Mouse (Mus musculus): ENCODE results near the gene Myo1a. TPM values are rescaled to one million over a fixed set of nuclear protein-coding genes. Genes with fewer than 3 reads are reported as not detected.

Myo1a gene
- polyA plus RNA-seq, 1 experiment from 2014 or later, result 0.42 TPM

DNA sequence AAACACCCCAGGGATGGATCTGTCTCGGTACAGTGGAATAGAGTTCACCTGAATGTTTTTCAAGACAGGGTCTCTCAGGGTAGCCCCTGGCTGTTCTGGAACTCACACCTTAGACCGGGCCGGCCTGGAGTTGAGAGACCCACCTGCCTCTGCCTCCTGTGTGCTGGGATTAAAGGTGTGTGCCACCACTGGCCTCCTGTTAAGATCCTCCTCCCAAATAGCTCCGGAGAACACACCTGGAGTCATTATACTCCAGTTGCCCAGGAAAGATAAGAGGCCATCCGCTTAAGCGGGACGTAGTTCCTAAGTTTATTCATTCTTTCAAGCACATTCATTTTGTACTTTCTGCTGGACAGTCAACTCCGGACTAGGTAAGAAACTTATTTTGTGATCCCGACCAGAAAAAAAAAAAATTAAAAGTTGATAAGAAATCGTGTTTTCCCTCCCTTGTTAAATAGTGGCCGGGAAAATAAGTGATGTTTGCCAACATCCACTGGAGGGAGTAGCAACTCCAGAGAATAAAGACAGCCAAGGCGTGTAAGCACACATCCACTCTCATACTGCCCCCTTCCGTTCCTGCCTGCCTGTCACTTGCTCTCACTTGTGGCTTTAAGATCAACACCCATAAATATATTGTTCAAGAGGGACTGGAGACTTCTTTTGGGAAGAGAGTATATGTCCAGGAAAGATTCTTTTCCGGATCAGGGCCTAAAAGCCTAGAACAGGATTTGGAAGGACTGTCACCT lies 27.2 kb upstream of the Myo1a start:
- ATAC-seq (ENCODE audit: low FRiP score, low read depth), result no peak
- H3K27ac ChIP-seq, result peak overlapping the region; percentile 75
- no peaks in the 10 kb centered on the region for H3K9me3 ChIP-seq
- H3K4me2 ChIP-seq (replicated peaks), result peak overlapping the region; percentile 92
- 9% methylated on average over 14 of the region's 14 CpGs for WGBS
- no peaks in the 10 kb centered on the region for H3K27me3 ChIP-seq
- peaks cover 11% of the 10 kb centered on the region for H3K4me1 ChIP-seq
- H3K36me3 ChIP-seq, result no peaks in the 10 kb centered on the region
- H3K4me3 ChIP-seq, result peak overlapping the region; percentile 84
- H3K9ac ChIP-seq, result peak overlapping the region; percentile 79

DNA sequence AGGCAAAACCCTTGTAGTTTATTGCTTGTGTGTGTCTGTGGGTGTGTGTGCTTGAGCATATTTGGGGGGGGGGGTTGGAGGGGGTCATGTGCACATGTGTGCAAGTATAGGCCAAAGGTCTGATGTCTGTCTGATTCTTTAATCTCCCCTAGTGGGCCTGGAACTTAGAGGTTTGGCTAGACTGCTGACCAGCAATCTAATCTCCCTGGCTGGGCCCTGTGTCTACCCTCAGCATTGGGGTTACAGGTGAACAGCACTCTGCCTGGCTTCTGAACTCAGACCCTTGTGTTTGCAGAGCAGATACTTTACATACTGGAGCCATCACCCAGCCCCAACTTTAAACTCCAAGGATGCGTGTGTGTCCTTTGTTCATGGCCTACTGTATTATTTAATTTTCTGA lies 25.8 kb upstream of the Myo1a start:
- 89% methylated on average over 1 of the region's 1 CpGs for WGBS
- Histone ChIP-seq H3K4me3 (no peak overlapping the region), H3K27ac (no peak overlapping the region), H3K36me3 (no peaks in the 10 kb centered on the region), H3K9me3 (no peaks in the 10 kb centered on the region), H3K27me3 (no peaks in the 10 kb centered on the region), H3K4me1 (peaks cover 11% of the 10 kb centered on the region), H3K4me2 (replicated peaks) (no peak overlapping the region), H3K9ac (no peak overlapping the region)
- no peak for ATAC-seq (ENCODE audit: low FRiP score, low read depth)

DNA sequence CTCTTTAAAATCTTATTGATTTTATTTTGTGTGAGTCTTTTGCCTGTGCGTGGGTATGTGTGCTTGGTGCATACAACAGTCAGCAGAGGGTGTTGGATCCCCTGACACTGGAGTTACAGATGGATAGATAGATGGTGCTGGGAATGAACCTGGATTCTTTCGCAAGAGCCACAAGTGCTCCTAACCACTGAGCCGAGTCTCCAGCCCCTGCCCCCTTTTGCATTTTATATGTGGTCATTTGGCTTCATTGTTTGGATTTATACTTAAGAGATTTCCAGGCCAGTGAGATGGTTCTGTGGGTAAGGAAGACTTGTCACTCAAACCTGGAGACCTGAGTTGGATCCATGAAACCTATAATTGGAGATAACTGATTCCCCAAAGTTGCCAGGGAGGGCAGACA lies 25.1 kb upstream of the Myo1a start:
- Histone ChIP-seq H3K27ac (no peak overlapping the region), H3K4me1 (peaks cover 11% of the 10 kb centered on the region), H3K9me3 (no peaks in the 10 kb centered on the region), H3K4me2 (replicated peaks) (no peak overlapping the region), H3K27me3 (no peaks in the 10 kb centered on the region), H3K36me3 (no peaks in the 10 kb centered on the region), H3K9ac (no peak overlapping the region), H3K4me3 (no peak overlapping the region)
- no peak for ATAC-seq (ENCODE audit: low FRiP score, low read depth)
- WGBS, result 87% methylated on average over 3 of the region's 3 CpGs

DNA sequence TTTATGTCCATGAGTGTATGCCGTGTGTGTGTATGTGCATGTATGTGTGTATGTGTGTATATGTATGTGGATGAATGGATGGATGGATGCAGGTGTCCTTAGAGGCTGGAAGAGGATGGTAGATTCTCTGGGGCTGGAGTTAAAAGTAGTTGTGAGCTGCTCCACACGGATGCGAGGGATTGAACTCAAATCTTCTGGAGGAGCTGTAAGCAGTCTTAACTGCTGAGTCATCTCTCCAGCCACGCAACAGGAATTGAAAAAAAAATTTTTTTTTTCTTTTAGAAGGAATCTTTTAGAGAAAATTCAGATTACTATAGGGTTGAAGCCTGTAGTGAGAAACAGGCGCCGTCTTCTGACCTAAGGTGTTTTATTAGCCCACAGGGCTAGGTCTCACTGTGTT lies 22.1 kb upstream of the Myo1a start:
- Histone ChIP-seq H3K36me3 (no peaks in the 10 kb centered on the region), H3K27ac (no peak overlapping the region), H3K27me3 (no peaks in the 10 kb centered on the region), H3K9me3 (no peaks in the 10 kb centered on the region), H3K9ac (no peak overlapping the region), H3K4me1 (peaks cover 5% of the 10 kb centered on the region; the same call in 1 of the 2 replicates), H3K4me2 (replicated peaks) (no peak overlapping the region), H3K4me3 (no peak overlapping the region)
- WGBS, result 75% methylated on average over 6 of the region's 6 CpGs
- ATAC-seq (ENCODE audit: low FRiP score, low read depth), result no peak

DNA sequence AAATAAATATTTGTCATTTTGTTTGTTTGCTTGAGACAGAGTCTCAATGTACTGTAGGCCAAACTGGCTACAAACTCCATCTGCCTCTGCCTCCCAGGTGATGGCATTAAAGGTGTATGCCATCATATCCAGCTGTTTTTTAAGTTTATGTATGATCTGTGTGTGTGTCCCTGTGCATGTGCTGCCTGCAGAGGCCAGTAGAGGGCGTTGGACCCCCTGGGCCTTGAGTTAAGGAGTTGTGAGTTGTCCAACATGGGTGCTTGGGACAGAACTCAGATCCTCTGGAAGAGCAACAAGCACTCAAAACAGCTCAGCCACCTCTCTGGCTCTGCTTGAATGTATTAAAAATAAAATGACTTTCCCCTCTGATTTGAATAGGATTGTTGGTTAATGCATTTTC lies 13.9 kb upstream of the Myo1a start:
- peaks cover 59% of the 10 kb centered on the region for H3K36me3 ChIP-seq
- 29% methylated on average over 1 of the region's 1 CpGs for whole genome bisulfite sequencing

DNA sequence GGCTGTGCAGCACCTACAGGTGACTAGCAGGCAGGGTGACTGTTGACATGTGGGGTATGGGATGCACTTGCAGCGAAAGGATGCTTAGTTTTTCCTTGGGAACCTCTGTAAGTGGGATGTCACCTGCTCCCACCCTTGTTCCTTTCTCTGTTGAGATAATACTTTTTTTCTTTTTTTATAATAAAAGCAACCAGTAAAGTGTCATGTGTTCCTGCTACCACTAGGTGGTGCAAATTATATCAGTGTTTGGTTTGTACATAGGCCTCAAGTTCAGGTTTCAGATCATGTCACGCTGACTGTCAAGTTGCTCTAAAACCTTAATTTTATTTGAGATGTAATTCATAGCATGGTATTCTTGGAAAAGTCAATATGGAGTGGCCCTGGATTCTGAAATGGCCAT lies 10.3 kb upstream of the Myo1a start:
- H3K4me3 ChIP-seq, result no peak overlapping the region
- ATAC-seq (ENCODE audit: low FRiP score, low read depth), result no peak
- no peak overlapping the region for H3K4me2 ChIP-seq (replicated peaks)
- no peaks in the 10 kb centered on the region for H3K9me3 ChIP-seq
- no peaks in the 10 kb centered on the region for H3K4me1 ChIP-seq
- H3K27ac ChIP-seq, result no peak overlapping the region
- no peak overlapping the region for H3K9ac ChIP-seq
- 54% methylated on average over 2 of the region's 2 CpGs for WGBS
- peaks cover 78% of the 10 kb centered on the region for H3K36me3 ChIP-seq
- H3K27me3 ChIP-seq, result no peaks in the 10 kb centered on the region

More for the DNA sequence above, 13.9 kb upstream of the Myo1a start:
- no peak overlapping the region for H3K9ac ChIP-seq
- H3K4me1 ChIP-seq, result no peaks in the 10 kb centered on the region
- H3K9me3 ChIP-seq, result no peaks in the 10 kb centered on the region
- no peak overlapping the region for H3K4me2 ChIP-seq (replicated peaks)
- H3K27ac ChIP-seq, result no peak overlapping the region
- H3K27me3 ChIP-seq, result no peaks in the 10 kb centered on the region
- no peak for ATAC-seq (ENCODE audit: low FRiP score, low read depth)
- H3K4me3 ChIP-seq, result no peak overlapping the region

DNA sequence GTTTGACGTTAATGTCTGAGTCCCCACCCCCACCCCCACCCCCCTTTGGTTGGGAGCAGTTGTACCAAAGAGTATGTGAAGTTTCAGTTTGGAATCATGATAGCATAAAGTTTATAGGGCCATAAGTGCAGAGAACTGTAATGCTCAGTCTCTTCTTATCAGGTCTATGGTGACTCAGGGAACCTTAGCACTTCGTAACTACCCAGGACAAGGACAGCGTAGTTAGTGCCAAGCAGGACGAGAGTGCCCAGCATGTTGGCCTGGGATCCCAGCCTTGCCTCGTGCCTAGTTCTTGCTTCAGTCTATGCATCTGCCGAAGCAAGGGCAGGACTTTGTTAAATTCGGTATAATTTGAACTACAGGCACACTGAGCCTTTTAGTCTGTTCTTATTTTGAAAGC lies 9.2 kb upstream of the Myo1a start:
- H3K9me3 ChIP-seq, result no peaks in the 10 kb centered on the region
- peaks cover 76% of the 10 kb centered on the region for H3K36me3 ChIP-seq
- H3K9ac ChIP-seq, result no peak overlapping the region
- 95% methylated on average over 7 of the region's 7 CpGs for WGBS
- no peak overlapping the region for H3K4me2 ChIP-seq (replicated peaks)
- no peak overlapping the region for H3K4me3 ChIP-seq
- H3K27me3 ChIP-seq, result no peaks in the 10 kb centered on the region
- no peak for ATAC-seq (ENCODE audit: low FRiP score, low read depth)
- H3K27ac ChIP-seq, result no peak overlapping the region
- H3K4me1 ChIP-seq, result no peaks in the 10 kb centered on the region

DNA sequence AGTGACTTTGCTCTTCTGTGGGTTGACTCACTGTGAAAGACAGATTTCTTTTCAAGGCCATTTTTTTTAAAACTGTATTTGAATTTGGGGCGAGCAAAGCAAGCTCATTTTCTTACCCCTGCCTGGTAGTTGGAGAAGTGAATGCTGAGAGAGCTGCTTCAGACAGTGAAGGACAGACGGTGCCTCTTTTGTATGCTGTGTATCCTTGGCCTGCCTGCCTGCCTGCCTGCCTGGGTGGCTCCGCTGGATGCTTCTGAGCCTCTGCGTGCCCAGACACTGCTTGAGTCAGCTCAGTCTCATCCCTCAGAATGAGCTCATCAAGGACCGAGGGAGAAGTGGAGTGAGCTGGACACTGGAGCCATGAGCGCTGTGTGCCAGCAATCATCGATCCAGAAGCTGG lies 6.0 kb upstream of the Myo1a start:
- Histone ChIP-seq H3K27ac (no peak overlapping the region), H3K4me2 (replicated peaks) (no peak overlapping the region), H3K9me3 (no peaks in the 10 kb centered on the region), H3K27me3 (no peaks in the 10 kb centered on the region), H3K4me3 (no peak overlapping the region), H3K36me3 (peaks cover 54% of the 10 kb centered on the region), H3K4me1 (no peaks in the 10 kb centered on the region), H3K9ac (no peak overlapping the region)
- no peak for ATAC-seq (ENCODE audit: low FRiP score, low read depth)
- 89% methylated on average over 7 of the region's 7 CpGs for WGBS

DNA sequence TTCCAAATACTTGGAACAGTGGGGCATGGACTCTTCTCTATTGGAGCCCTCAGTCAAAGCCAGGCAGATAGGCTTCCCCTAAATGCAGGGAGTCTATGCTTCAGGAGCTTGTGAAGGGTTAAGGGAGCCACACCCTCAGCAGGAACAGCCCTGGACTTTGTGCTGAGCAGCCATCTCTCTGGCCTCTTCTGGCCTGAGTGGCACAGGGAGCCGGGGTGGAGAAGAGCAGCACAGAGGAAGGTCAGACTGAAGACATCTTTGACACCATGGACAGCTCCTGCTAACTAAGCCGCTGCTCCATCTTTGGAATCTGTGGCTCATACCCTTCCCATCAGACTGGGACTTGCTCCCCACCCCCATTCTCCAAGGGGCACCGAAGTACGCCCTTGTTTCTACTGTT lies 1.7 kb upstream of the Myo1a start:
- ATAC-seq (ENCODE audit: low FRiP score, low read depth), result no peak
- H3K4me3 ChIP-seq, result no peak overlapping the region
- H3K36me3 ChIP-seq, result peaks cover 21% of the 10 kb centered on the region
- H3K9ac ChIP-seq, result no peak overlapping the region
- no peaks in the 10 kb centered on the region for H3K27me3 ChIP-seq
- no peak overlapping the region for H3K27ac ChIP-seq
- H3K9me3 ChIP-seq, result no peaks in the 10 kb centered on the region
- H3K4me2 ChIP-seq (replicated peaks), result no peak overlapping the region
- no peaks in the 10 kb centered on the region for H3K4me1 ChIP-seq
- WGBS, result 37% methylated on average over 4 of the region's 4 CpGs

DNA sequence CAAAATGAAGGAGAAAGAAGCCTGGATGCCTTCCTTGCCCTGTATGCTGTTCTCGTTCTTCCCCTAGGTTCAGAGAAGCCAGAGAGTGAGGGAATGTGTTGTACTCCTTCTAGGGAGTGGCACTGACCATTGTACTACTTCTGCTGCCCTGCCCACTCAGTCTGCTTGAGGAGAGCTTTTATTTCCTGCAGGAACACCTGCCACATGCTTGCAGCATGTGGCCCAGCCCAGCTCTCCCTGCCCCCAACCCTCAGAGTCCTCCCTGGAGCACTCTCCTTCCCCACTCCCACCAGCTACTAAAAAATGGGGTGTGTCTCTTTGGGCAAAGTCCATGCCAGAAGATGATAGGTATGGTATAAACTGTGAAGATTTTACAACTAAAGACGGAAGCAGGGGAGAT lies 677 bp upstream of the Myo1a start:
- H3K36me3 ChIP-seq, result peaks cover 11% of the 10 kb centered on the region
- H3K27me3 ChIP-seq, result no peaks in the 10 kb centered on the region
- ATAC-seq (ENCODE audit: low FRiP score, low read depth), result no peak
- WGBS, result 67% methylated on average over 2 of the region's 2 CpGs
- no peaks in the 10 kb centered on the region for H3K4me1 ChIP-seq
- H3K4me2 ChIP-seq (replicated peaks), result no peak overlapping the region
- H3K9me3 ChIP-seq, result no peaks in the 10 kb centered on the region
- H3K27ac ChIP-seq, result no peak overlapping the region
- no peak overlapping the region for H3K9ac ChIP-seq
- H3K4me3 ChIP-seq, result no peak overlapping the region

DNA sequence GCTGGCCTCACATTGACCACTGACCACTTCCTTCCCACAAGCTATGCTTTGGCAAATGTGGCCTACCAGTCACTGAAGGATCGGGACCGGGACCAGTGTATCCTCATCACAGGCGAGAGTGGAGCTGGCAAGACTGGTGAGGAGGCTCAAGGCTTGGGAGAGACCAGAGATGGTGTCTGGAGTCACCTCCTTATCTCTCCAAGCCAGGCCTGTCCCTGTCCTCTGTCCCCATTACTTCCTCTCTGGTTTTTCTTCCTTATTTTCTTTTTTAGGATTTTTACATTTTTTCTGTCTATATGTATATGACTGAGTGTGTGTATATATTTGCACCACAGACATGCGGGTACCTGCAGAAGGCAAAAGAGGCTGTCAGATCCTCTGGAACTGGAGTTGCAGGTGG lies 813 bp downstream of the Myo1a start:
- H3K9me3 ChIP-seq, result no peaks in the 10 kb centered on the region
- no peak overlapping the region for H3K27ac ChIP-seq
- ATAC-seq (ENCODE audit: low FRiP score, low read depth), result no peak
- H3K4me2 ChIP-seq (replicated peaks), result no peak overlapping the region
- 94% methylated on average over 4 of the region's 4 CpGs for WGBS
- no peaks in the 10 kb centered on the region for H3K4me1 ChIP-seq
- no peaks in the 10 kb centered on the region for H3K36me3 ChIP-seq
- H3K9ac ChIP-seq, result no peak overlapping the region
- H3K4me3 ChIP-seq, result no peak overlapping the region
- no peaks in the 10 kb centered on the region for H3K27me3 ChIP-seq

DNA sequence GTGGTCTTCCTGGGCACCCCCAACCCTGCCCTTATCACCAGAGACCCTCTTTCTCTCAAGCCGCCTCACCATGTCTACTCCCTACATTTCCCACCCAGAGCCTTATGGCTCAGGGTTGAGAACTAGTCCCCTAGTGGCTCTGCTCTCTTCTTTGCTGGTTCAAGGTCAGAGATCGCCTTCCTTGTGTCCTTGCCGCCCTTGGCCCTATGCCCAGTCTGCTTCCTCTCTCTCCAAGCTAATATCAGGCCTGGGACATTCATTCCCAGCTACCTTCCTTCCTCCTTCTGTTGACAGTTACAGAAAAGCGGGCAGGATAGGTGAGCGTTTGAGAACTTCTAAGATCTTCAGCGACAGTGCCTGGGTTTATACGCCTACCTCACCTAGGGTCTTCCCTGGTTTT lies 2.8 kb downstream of the Myo1a start:
- Histone ChIP-seq H3K9me3 (no peaks in the 10 kb centered on the region), H3K4me3 (no peak overlapping the region), H3K9ac (no peak overlapping the region), H3K27me3 (no peaks in the 10 kb centered on the region), H3K27ac (no peak overlapping the region), H3K4me2 (replicated peaks) (no peak overlapping the region), H3K36me3 (no peaks in the 10 kb centered on the region), H3K4me1 (peaks cover 8% of the 10 kb centered on the region; the same call in 1 of the 2 replicates)
- ATAC-seq (ENCODE audit: low FRiP score, low read depth), result no peak
- WGBS, result 88% methylated on average over 7 of the region's 7 CpGs

DNA sequence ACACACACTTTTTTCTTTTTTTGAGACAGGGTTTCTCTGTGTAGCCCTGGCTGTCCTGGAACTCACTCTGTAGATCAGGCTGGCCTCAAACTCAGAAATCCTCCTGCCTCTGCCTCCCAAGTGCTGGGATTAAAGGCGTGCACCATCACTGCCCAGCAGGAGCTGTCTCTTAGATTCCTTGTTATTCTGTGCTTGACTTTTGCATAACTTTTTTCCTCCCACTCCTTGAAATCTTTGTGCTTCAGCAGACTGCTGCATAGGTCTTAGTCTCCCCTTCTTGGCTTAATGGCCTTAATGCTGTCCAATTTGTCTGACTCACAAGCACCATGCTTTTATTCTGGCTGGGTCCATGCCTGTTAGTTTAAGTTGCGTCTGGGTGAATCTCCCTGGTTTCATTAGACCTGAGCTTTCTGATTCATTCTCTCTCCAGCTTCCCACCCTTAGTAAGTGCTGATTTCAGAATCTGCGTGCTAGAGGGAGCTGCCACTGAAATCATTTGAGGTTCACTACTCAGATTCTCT lies 3.9 kb downstream of the Myo1a start:
- WGBS, result 86% methylated on average over 3 of the region's 3 CpGs
- Histone ChIP-seq H3K4me2 (replicated peaks) (no peak overlapping the region), H3K9ac (no peak overlapping the region), H3K4me3 (no peak overlapping the region), H3K27ac (no peak overlapping the region), H3K4me1 (peaks cover 11% of the 10 kb centered on the region; the same call in 1 of the 2 replicates), H3K9me3 (no peaks in the 10 kb centered on the region), H3K36me3 (no peaks in the 10 kb centered on the region), H3K27me3 (no peaks in the 10 kb centered on the region)
- ATAC-seq (ENCODE audit: low FRiP score, low read depth), result no peak
